ENCODE assay signal across 14 mouse cellular contexts in the genomic region with DNA sequence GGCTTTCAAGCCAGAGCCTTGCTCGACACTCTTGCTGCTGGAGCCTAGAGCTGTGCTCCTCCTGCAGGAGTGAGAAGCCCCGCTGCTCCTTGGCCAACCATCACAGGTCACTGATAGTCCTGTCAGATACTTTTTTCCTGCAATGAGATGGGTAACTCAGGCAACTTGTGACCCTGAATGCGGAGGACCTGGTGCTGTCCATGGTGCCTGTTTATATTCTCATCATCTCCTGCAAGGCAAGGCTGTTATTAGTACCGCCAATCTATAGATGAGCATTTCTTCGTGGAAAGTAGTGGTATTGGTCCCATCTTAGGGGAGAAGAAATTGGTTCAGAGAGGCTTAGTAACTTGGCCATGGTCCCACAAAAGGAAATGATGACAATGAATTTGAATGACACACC.
"Had no signal": no experiment of that assay in that cellular context is flagged by ENCODE, and none has a peak within 500 bp of the region (broad histone marks: within the 10 kb centered on the region; RNA-seq: fewer than 3 reads in every experiment).

No protein-coding gene starts in this region.

- ATAC-seq: midbrain, embryonic 15.5 days had no signal

- H3K9me3 ChIP-seq: limb, embryonic 13.5 days; midbrain, embryonic 15.5 days; neural tube, embryonic 12.5 days had no signal

- H3K9ac ChIP-seq: limb, embryonic 13.5 days; liver, embryonic 14.5 days; midbrain, embryonic 15.5 days; neural tube, embryonic 12.5 days had no signal

- H3K4me3 ChIP-seq: limb, embryonic 13.5 days; midbrain, embryonic 15.5 days; neural tube, embryonic 12.5 days had no signal

- DNase-seq: kidney, postnatal 14 days; layer of hippocampus, postnatal 36 days; lung, adult 18-20 months; lung, postnatal 10 days; lung, postnatal 4 days; right cerebral cortex, postnatal 4 days; spleen, adult 18-20 months; thymus, adult 18-20 months; thymus, postnatal 14 days had no signal

- H3K4me2 ChIP-seq: limb, embryonic 13.5 days; midbrain, embryonic 11.5 days; midbrain, embryonic 15.5 days; neural tube, embryonic 12.5 days had no signal

- H3K27ac ChIP-seq: limb, embryonic 13.5 days; liver, embryonic 14.5 days; midbrain, embryonic 15.5 days; neural tube, embryonic 12.5 days had no signal

- H3K27me3 ChIP-seq: limb, embryonic 13.5 days; midbrain, embryonic 15.5 days; neural tube, embryonic 12.5 days had no signal

- H3K36me3 ChIP-seq: limb, embryonic 13.5 days; midbrain, embryonic 15.5 days; neural tube, embryonic 12.5 days had no signal

- H3K4me1 ChIP-seq: limb, embryonic 13.5 days; midbrain, embryonic 15.5 days; neural tube, embryonic 12.5 days had no signal
